Mouse (Mus musculus): ENCODE results near the gene Tgtp2. TPM values are rescaled to one million over a fixed set of nuclear protein-coding genes. Genes with fewer than 3 reads are reported as not detected.
"Not testable (repeated sequence)": the region's sequence is repeated elsewhere in the genome, so short reads cannot be mapped to it uniquely, and the experiment has no call there.

Tgtp2 gene
- polyA plus RNA-seq, 1 experiment from 2014 or later, result 1.1 TPM

- H3K4me1 ChIP-seq (replicated peaks), result peaks cover 81% of the 10 kb centered on the region
Observed at GRCm38 (mm10) chr11:49084385-49084784, 20.4 kb upstream of the Tgtp2 start.

GRCm38 (mm10) chr11:49083808-49084207 is 19.8 kb upstream of the Tgtp2 start:
- Histone ChIP-seq H3K9me3 (replicated peaks) (no peaks in the 10 kb centered on the region), H3K27me3 (no peaks in the 10 kb centered on the region), H3K27ac (replicated peaks) (peak overlapping the region; percentile 81), H3K36me3 (replicated peaks) (no peaks in the 10 kb centered on the region), H3K9ac (no peak overlapping the region), H3K4me2 (no peak overlapping the region), H3K4me1 (replicated peaks) (peaks cover 76% of the 10 kb centered on the region), H3K4me3 (replicated peaks) (no peak overlapping the region)
- ATAC-seq (ENCODE audit: insufficient read depth), result peak; percentile 27; the same call in 1 of the 2 replicates
- WGBS (ENCODE audit: insufficient replicate concordance), result 14% methylated on average over 3 of the region's 3 CpGs

More at GRCm38 (mm10) chr11:49084385-49084784, 20.4 kb upstream of the Tgtp2 start:
- Histone ChIP-seq H3K36me3 (replicated peaks) (no peaks in the 10 kb centered on the region), H3K27me3 (no peaks in the 10 kb centered on the region), H3K4me2 (no peak overlapping the region), H3K9me3 (replicated peaks) (no peaks in the 10 kb centered on the region), H3K4me3 (replicated peaks) (no peak overlapping the region), H3K27ac (replicated peaks) (peak overlapping the region; percentile 81), H3K9ac (no peak overlapping the region)
- ATAC-seq (ENCODE audit: insufficient read depth), result no peak
- 53% methylated on average over 1 of the region's 1 CpGs for WGBS (ENCODE audit: insufficient replicate concordance)

GRCm38 (mm10) chr11:49083146-49083545 is 19.1 kb upstream of the Tgtp2 start:
- H3K4me2 ChIP-seq, result no peak overlapping the region
- no peaks in the 10 kb centered on the region for H3K9me3 ChIP-seq (replicated peaks)
- 70% methylated on average over 1 of the region's 1 CpGs for WGBS (ENCODE audit: insufficient replicate concordance)
- no peaks in the 10 kb centered on the region for H3K27me3 ChIP-seq
- H3K4me1 ChIP-seq (replicated peaks), result peaks cover 69% of the 10 kb centered on the region
- no peak overlapping the region for H3K4me3 ChIP-seq (replicated peaks)
- peak overlapping the region; percentile 81 for H3K27ac ChIP-seq (replicated peaks)
- no peak for ATAC-seq (ENCODE audit: insufficient read depth)
- H3K9ac ChIP-seq, result no peak overlapping the region
- no peaks in the 10 kb centered on the region for H3K36me3 ChIP-seq (replicated peaks)

- Histone ChIP-seq H3K27ac (replicated peaks) (peak overlapping the region; percentile 34; the same call in 1 of the 2 replicates), H3K4me2 (peak overlapping the region; percentile 50), H3K4me1 (replicated peaks) (peaks cover 59% of the 10 kb centered on the region), H3K36me3 (replicated peaks) (no peaks in the 10 kb centered on the region), H3K9ac (no peak overlapping the region), H3K9me3 (replicated peaks) (no peaks in the 10 kb centered on the region), H3K27me3 (no peaks in the 10 kb centered on the region), H3K4me3 (replicated peaks) (no peak overlapping the region)
- no peak for ATAC-seq (ENCODE audit: insufficient read depth)
- WGBS (ENCODE audit: insufficient replicate concordance), result 53% methylated on average over 3 of the region's 3 CpGs
Observed at GRCm38 (mm10) chr11:49081886-49082285, 17.9 kb upstream of the Tgtp2 start.

GRCm38 (mm10) chr11:49081356-49081755 is 17.4 kb upstream of the Tgtp2 start:
- Histone ChIP-seq H3K4me2 (peak overlapping the region; percentile 50), H3K9me3 (replicated peaks) (no peaks in the 10 kb centered on the region), H3K36me3 (replicated peaks) (no peaks in the 10 kb centered on the region), H3K27me3 (no peaks in the 10 kb centered on the region), H3K4me1 (replicated peaks) (peaks cover 53% of the 10 kb centered on the region), H3K27ac (replicated peaks) (peak overlapping the region; percentile 34; the same call in 1 of the 2 replicates), H3K4me3 (replicated peaks) (no peak overlapping the region; the same call in 1 of the 2 replicates), H3K9ac (no peak overlapping the region)
- WGBS (ENCODE audit: insufficient replicate concordance), result 44% methylated on average over 4 of the region's 4 CpGs
- ATAC-seq (ENCODE audit: insufficient read depth), result no peak

DNA sequence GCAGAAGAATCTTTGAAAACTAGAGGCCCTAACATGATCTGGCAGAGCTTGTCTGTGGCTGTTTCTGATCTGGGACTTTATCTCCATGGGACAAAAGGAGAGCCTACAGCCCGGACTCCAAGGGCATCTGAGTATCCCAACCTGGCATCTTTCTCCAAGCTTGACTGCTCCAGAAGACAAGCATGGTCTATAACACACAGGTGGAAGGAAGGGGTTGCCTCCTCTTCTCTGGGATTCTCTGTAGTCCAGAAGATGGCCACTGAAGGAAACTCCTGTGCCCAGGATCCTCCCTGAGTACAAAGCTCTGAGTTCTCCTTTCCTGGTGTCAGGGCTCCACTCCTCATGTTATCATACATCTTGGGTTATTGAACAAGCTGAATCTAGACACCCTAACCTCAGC is 16.6 kb upstream of the Tgtp2 start:
- H3K4me3 ChIP-seq (replicated peaks), result no peak overlapping the region
- WGBS (ENCODE audit: insufficient replicate concordance), result 32% methylated on average over 1 of the region's 1 CpGs
- H3K9ac ChIP-seq, result no peak overlapping the region
- H3K9me3 ChIP-seq (replicated peaks), result no peaks in the 10 kb centered on the region
- H3K27me3 ChIP-seq, result no peaks in the 10 kb centered on the region
- peak overlapping the region; percentile 39; the same call in 1 of the 2 replicates for H3K27ac ChIP-seq (replicated peaks)
- no peaks in the 10 kb centered on the region for H3K36me3 ChIP-seq (replicated peaks)
- ATAC-seq (ENCODE audit: insufficient read depth), result no peak
- H3K4me1 ChIP-seq (replicated peaks), result peaks cover 47% of the 10 kb centered on the region
- no peak overlapping the region for H3K4me2 ChIP-seq

DNA sequence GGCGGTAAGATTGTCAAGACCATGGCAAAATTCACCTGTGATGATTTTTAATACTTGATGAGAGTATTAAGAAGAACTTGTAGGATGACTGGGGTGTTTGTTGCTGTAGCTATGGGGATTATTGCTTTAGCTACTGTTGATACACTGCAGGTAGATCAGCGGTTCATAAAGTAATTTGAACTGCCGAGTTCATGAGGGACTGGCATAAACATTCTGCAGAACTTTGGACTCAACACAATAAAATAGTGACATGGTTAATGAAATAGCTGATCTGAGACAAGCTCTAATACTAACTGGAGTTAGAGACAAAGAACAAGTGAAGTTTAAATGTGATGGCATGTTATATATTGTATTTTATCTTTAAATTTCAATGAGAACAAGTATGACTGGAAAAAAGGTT is 14.7 kb upstream of the Tgtp2 start:
- Histone ChIP-seq H3K27me3 (no peaks in the 10 kb centered on the region), H3K36me3 (replicated peaks) (no peaks in the 10 kb centered on the region), H3K4me1 (replicated peaks) (peaks cover 28% of the 10 kb centered on the region), H3K4me3 (replicated peaks) (no peak overlapping the region), H3K9ac (no peak overlapping the region), H3K27ac (replicated peaks) (no peak overlapping the region), H3K9me3 (replicated peaks) (no peaks in the 10 kb centered on the region), H3K4me2 (no peak overlapping the region)
- ATAC-seq (ENCODE audit: insufficient read depth), result no peak
- 78% methylated on average over 3 of the region's 3 CpGs for WGBS (ENCODE audit: insufficient replicate concordance)

DNA sequence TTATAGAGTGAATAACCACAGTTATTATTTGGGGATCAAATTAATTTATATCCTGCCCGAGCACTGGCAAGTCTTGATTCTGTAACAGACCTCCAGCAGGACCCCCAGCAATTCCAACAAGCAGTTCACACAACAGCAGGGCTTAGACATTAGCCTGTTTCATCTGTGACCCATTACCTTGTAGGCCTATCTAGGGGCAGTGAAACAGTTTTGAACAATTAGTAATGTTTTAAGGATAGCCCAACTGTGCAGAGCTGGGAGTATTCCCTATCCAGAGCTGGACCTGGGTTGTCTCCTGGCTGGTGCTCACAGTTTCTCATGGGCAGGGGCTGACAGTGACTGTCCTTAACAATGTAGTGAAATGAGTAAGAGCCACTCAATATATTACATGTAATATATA is 13.0 kb upstream of the Tgtp2 start:
- 42% methylated on average over 1 of the region's 1 CpGs for WGBS (ENCODE audit: insufficient replicate concordance)
- no peak overlapping the region for H3K9ac ChIP-seq
- H3K4me1 ChIP-seq (replicated peaks), result peaks cover 16% of the 10 kb centered on the region
- H3K4me2 ChIP-seq, result no peak overlapping the region
- no peak for ATAC-seq (ENCODE audit: insufficient read depth)
- H3K36me3 ChIP-seq (replicated peaks), result no peaks in the 10 kb centered on the region
- H3K9me3 ChIP-seq (replicated peaks), result no peaks in the 10 kb centered on the region
- no peak overlapping the region for H3K4me3 ChIP-seq (replicated peaks)
- no peak overlapping the region for H3K27ac ChIP-seq (replicated peaks)
- H3K27me3 ChIP-seq, result no peaks in the 10 kb centered on the region

DNA sequence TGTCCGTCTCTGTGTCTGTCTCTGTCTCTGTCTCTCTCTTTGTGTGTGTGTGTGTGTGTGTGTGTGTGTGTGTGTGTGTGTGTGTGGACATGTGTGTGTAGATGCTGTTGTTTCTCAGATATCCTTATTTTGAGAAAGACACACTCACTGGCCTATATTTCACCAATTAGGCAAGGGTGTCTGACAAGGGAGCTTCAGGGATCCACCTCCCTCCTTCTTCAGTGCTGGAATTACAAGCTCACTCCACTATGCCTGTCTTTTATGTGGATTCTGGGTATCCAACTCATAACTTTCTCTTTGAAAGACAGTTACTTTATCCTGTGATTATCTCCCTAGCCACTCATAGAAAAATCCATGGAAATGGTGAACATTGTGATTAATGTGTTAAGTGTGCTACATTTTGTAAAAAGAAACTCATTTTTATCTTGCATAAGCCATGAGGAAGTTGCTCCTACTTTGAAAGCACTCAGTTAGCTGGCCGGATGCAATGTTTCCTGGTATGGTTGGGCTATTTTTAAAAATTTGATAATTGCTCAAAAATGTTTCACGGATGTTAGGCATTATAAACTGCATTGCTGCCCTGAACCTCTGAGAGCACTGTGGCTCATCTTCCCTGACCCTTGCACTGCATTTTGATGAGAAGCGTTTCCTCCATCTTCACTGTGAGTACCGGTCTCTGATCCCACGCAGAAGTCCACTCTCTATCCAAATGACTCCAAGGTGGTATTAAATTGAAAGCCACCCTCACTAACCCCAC is 12.2 kb upstream of the Tgtp2 start, which contains the start of gene Ifi47:
Gene Ifi47, plus strand, starts transcription at position 587 of the 757 bp plus-strand sequence.
- H3K4me1 ChIP-seq (replicated peaks); H3K36me3 ChIP-seq (replicated peaks); H3K4me2 ChIP-seq; H3K9ac ChIP-seq; H3K27me3 ChIP-seq; H3K4me3 ChIP-seq (replicated peaks); H3K9me3 ChIP-seq (replicated peaks); ATAC-seq (ENCODE audit: insufficient read depth): not testable (repeated sequence)
- H3K27ac ChIP-seq (replicated peaks), result peak within 1 kb of the TSS; percentile 64; the same call in 1 of the 2 replicates
- WGBS (ENCODE audit: insufficient replicate concordance), result 17% methylated on average over 6 of the region's 6 CpGs

- Histone ChIP-seq H3K9me3 (replicated peaks) (no peaks in the 10 kb centered on the region), H3K4me3 (replicated peaks) (no peak overlapping the region), H3K27ac (replicated peaks) (no peak overlapping the region), H3K4me2 (no peak overlapping the region), H3K36me3 (replicated peaks) (no peaks in the 10 kb centered on the region), H3K4me1 (replicated peaks) (no peaks in the 10 kb centered on the region), H3K27me3 (no peaks in the 10 kb centered on the region), H3K9ac (no peak overlapping the region)
- WGBS (ENCODE audit: insufficient replicate concordance), result 23% methylated on average over 1 of the region's 1 CpGs
- ATAC-seq (ENCODE audit: insufficient read depth), result no peak
Observed at GRCm38 (mm10) chr11:49068358-49068757, 4.4 kb upstream of the Tgtp2 start.

GRCm38 (mm10) chr11:49061865-49062264 is 2.1 kb downstream of the Tgtp2 start:
- 31% methylated on average over 2 of the region's 2 CpGs for WGBS (ENCODE audit: insufficient replicate concordance)
- H3K36me3 ChIP-seq (replicated peaks); H3K4me2 ChIP-seq; H3K27ac ChIP-seq (replicated peaks); ATAC-seq (ENCODE audit: insufficient read depth); H3K9ac ChIP-seq; H3K4me1 ChIP-seq (replicated peaks); H3K4me3 ChIP-seq (replicated peaks); H3K27me3 ChIP-seq; H3K9me3 ChIP-seq (replicated peaks): not testable (repeated sequence)

All from liver, embryonic 15.5 days (tissue).